ENCODE assay signal across 14 mouse cellular contexts in the genomic region with DNA sequence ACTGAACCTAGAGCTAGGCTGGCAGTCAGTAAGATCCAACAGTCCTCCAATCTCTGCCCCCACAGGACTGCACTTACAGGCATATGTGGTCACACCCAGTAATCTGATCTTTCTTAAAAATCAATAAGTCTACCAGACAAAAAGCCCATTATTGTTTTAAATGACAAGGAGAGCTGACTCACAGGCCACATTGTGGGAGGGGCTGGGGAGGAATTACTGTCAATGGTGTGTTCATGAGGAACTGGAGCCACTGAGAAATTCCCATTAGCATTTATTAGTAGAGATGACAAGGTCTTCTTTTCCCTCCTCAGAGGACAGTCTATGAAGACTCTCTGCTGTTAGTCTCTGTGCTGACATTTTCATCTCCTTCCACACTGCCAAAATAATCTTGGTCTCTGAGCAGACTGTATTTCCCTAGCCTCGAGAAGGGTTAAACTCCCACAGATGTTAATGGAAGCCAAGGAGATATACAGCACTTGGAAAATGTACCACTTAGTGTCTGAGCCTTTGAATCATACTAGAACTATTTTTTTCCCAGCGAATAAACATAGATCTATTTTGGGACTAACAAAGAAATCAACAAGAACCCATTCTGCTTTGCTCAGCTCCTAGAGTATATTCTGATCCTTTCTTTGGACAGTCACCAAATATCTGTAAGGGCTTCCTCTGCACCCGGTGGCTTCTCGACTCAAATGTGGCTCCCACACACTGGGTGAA.
DNase-seq lines count a peak whose midpoint lies in the region; ATAC-seq and TF ChIP-seq lines count a peak whose summit lies in the region.
"Had no signal": no experiment of that assay in that cellular context is flagged by ENCODE, and none has a peak within 500 bp of the region (broad histone marks: within the 10 kb centered on the region; RNA-seq: fewer than 3 reads in every experiment).

No protein-coding gene starts in this region.

- H3K4me2 ChIP-seq in kidney, postnatal 0 days (ENCODE audit: low read length) = no peak overlapping the region
- H3K4me2 ChIP-seq: lung, embryonic 15.5 days had no signal

- no peak overlapping the region for H3K27ac ChIP-seq in kidney, postnatal 0 days
- no peak overlapping the region for H3K27ac ChIP-seq in midbrain, embryonic 10.5 days (replicated peaks)
- H3K27ac ChIP-seq: lung, embryonic 15.5 days had no signal

- no peak overlapping the region for H3K4me3 ChIP-seq in kidney, postnatal 0 days (replicated peaks; ENCODE audit: low read depth, low read length)
- no peak overlapping the region for H3K4me3 ChIP-seq in midbrain, embryonic 10.5 days
- H3K4me3 ChIP-seq: lung, embryonic 15.5 days had no signal

- peak; percentile 72 for ATAC-seq in frontal cortex, adult (ENCODE audit: low TSS enrichment)
- no peak for ATAC-seq in kidney, postnatal 0 days (replicated peaks; ENCODE audit: low FRiP score, low read depth)
- ATAC-seq: CD4-positive, CD25-positive, alpha-beta regulatory T cell, adult 4 months had no signal

- H3K27me3 ChIP-seq in kidney, postnatal 0 days (ENCODE audit: insufficient read depth, low read length) = no peaks in the 10 kb centered on the region
- H3K27me3 ChIP-seq in midbrain, embryonic 10.5 days (ENCODE audit: low read depth, poor library complexity, severe bottlenecking) = no peaks in the 10 kb centered on the region
- H3K27me3 ChIP-seq: lung, embryonic 15.5 days had no signal

- no peaks in the 10 kb centered on the region for H3K9me3 ChIP-seq in kidney, postnatal 0 days (replicated peaks; ENCODE audit: low read length)
- H3K9me3 ChIP-seq in midbrain, embryonic 10.5 days (replicated peaks) = 0 out of 2 replicates have a peak, but pooled peaks cover 2% of the 10 kb centered on the region
- H3K9me3 ChIP-seq: lung, embryonic 15.5 days had no signal

- DNase-seq in frontal cortex, postnatal 10 days (ENCODE audit: low spot score in 2 of 2) = no peak
- DNase-seq in kidney, postnatal 0 days (ENCODE audit: low spot score) = peak; percentile 84
- no peak for DNase-seq in kidney, adult 8-10 months
- DNase-seq in 3T3-L1 (ENCODE audit: low read depth, low spot score) = peak; percentile 81
- DNase-seq in brain, adult 2 months (ENCODE audit: low read depth, low spot score) = peak; percentile 87
- no peak for DNase-seq in urinary bladder, postnatal 14 days (ENCODE audit: low spot score)
- no peak for DNase-seq in midbrain, embryonic 10.5 days (ENCODE audit: low spot score)
- DNase-seq: cerebellum, adult 9-10 months; embryo, embryonic 11 days; heart, postnatal 36 days; right cerebral cortex, postnatal 25 days had no signal

- TF ChIP-seq CTCF in kidney, postnatal 0 days (IDR thresholded peaks at IDR 0.05; ENCODE audit: low read depth) = no peak

- no peaks in the 10 kb centered on the region for H3K36me3 ChIP-seq in kidney, postnatal 0 days (ENCODE audit: insufficient read depth, low read length)
- H3K36me3 ChIP-seq in midbrain, embryonic 10.5 days = no peaks in the 10 kb centered on the region
- H3K36me3 ChIP-seq: lung, embryonic 15.5 days had no signal

- no peaks in the 10 kb centered on the region for H3K4me1 ChIP-seq in kidney, postnatal 0 days (replicated peaks; ENCODE audit: insufficient read depth, low read length)
- H3K4me1 ChIP-seq in midbrain, embryonic 10.5 days = peaks cover 9% of the 10 kb centered on the region
- H3K4me1 ChIP-seq: lung, embryonic 15.5 days had no signal

- 41% methylated on average over 4 of the region's 4 CpGs for WGBS in kidney, postnatal 0 days
- 87% methylated on average over 4 of the region's 4 CpGs for WGBS in midbrain, embryonic 10.5 days

- H3K9ac ChIP-seq in kidney, postnatal 0 days (ENCODE audit: low read depth, low read length) = no peak overlapping the region
- H3K9ac ChIP-seq: lung, embryonic 15.5 days had no signal

Comparison
In these comparisons a context has a peak if more than half of its experiments do, and no peak if none do; other contexts are left out.
1. DNase-seq: peak in kidney, postnatal 0 days (single experiment), 3T3-L1 (single experiment) and brain, adult 2 months (single experiment); none in frontal cortex, postnatal 10 days (0 of 2), kidney, adult 8-10 months (0 of 2), urinary bladder, postnatal 14 days (single experiment) and midbrain, embryonic 10.5 days (single experiment).